Mouse (Mus musculus): ENCODE measurements around the gene Setd2. TPM values are rescaled to one million over a fixed set of nuclear protein-coding genes. Genes with fewer than 3 reads are reported as not detected.

Gene Setd2
- total and polyA plus RNA-seq, 3 experiments = 28.2 to 105 (median 59.2) TPM

- Histone ChIP-seq H3K4me1 (ENCODE audit: control insufficient read depth in 1 of 2, insufficient read depth in 2 of 2, low read length in 2 of 2) (no peaks in the 10 kb centered on the region), H3K4me3 (ENCODE audit: control insufficient read depth in 1 of 2, insufficient read depth in 1 of 2, low read depth in 2 of 2, low read length in 2 of 2) (no peak overlapping the region), H3K27ac (ENCODE audit: control insufficient read depth, low read depth, low read length) (no peak overlapping the region), H3K36me3 (ENCODE audit: control insufficient read depth in 1 of 2, insufficient read depth in 2 of 2, low read length in 2 of 2) (no peaks in the 10 kb centered on the region; a peak in 1 of 4 replicates), H3K79me2 (ENCODE audit: control insufficient read depth, insufficient read depth, low read length, poor library complexity) (no peaks in the 10 kb centered on the region), H3K27me3 (ENCODE audit: control insufficient read depth in 1 of 2, insufficient read depth in 2 of 2, low read length in 2 of 2) (no peaks in the 10 kb centered on the region), H3K9me3 (replicated peaks; ENCODE audit: insufficient read depth, low read length) (no peaks in the 10 kb centered on the region), H3K9ac (ENCODE audit: control insufficient read depth, low read depth, low read length, poor library complexity, severe bottlenecking) (no peak overlapping the region)
- no peak for DNase-seq (ENCODE audit: low read depth, low spot score)
- TF ChIP-seq KAT2A (conservative IDR thresholded peaks at IDR 0.05; ENCODE audit: low read depth, low read length) = no peak
- no peak for TF ChIP-seq RCOR1 (IDR thresholded peaks at IDR 0.05; ENCODE audit: low read depth, low read length)
- TF ChIP-seq MXI1 (IDR thresholded peaks at IDR 0.05; ENCODE audit: low read depth, low read length) = no peak
- no peak for TF ChIP-seq ZC3H11A (IDR thresholded peaks at IDR 0.05; ENCODE audit: low read depth, low read length)
- TF ChIP-seq ELF1 (IDR thresholded peaks at IDR 0.05; ENCODE audit: low read depth, low read length) = no peak
- no peak for TF ChIP-seq TBP (IDR thresholded peaks at IDR 0.05; ENCODE audit: low read depth, low read length)
- no peak for TF ChIP-seq MAFK (IDR thresholded peaks at IDR 0.05; ENCODE audit: borderline replicate concordance, low read depth, low read length)
Measured at GRCm38 (mm10) chr9:110625350-110625908, 93.0 kb downstream of the Setd2 start.

DNA sequence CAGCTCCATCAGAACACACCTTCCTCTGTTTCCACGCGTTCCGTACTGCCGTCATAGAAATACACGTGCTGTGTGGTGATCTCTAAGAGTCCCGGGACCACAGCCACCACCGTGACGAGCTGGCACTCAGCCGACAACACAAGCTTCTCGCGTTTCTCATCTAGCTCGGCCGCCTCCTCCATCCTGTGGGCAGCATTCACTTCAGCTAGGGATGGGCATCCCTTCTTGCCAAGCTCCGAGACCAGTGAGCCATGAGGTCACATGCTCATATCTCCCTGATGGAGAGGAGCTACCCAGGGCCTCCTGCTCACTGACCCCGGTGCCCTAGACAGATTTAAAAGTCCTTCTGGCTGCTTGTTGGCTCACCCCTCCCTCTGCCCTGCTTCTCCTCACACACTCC is 97.8 kb downstream of the Setd2 start:
- Histone ChIP-seq H3K27ac (ENCODE audit: control insufficient read depth, low read depth, low read length) (no peak overlapping the region), H3K4me3 (ENCODE audit: control insufficient read depth in 1 of 2, insufficient read depth in 1 of 2, low read depth in 2 of 2, low read length in 2 of 2) (no peak overlapping the region), H3K9me3 (replicated peaks; ENCODE audit: insufficient read depth, low read length) (no peaks in the 10 kb centered on the region), H3K79me2 (ENCODE audit: control insufficient read depth, insufficient read depth, low read length, poor library complexity) (no peaks in the 10 kb centered on the region), H3K9ac (ENCODE audit: control insufficient read depth, low read depth, low read length, poor library complexity, severe bottlenecking) (no peak overlapping the region), H3K36me3 (ENCODE audit: control insufficient read depth in 1 of 2, insufficient read depth in 2 of 2, low read length in 2 of 2) (no peaks in the 10 kb centered on the region; a peak in 2 of 4 replicates), H3K4me1 (ENCODE audit: control insufficient read depth in 1 of 2, insufficient read depth in 2 of 2, low read length in 2 of 2) (no peaks in the 10 kb centered on the region), H3K27me3 (ENCODE audit: control insufficient read depth in 1 of 2, insufficient read depth in 2 of 2, low read length in 2 of 2) (no peaks in the 10 kb centered on the region)
- DNase-seq (ENCODE audit: low read depth, low spot score) = no peak
- TF ChIP-seq MAX (IDR thresholded peaks at IDR 0.05; ENCODE audit: low read length) (no peak), CHD1 (IDR thresholded peaks at IDR 0.05; ENCODE audit: low read depth, low read length) (no peak), ETS1 (IDR thresholded peaks at IDR 0.05; ENCODE audit: low read depth, low read length) (no peak), MYC (IDR thresholded peaks at IDR 0.05; ENCODE audit: low read depth, low read length) (no peak), GABPA (IDR thresholded peaks at IDR 0.05; ENCODE audit: low read depth, low read length) (no peak), EP300 (IDR thresholded peaks at IDR 0.05; ENCODE audit: low read depth in 1 of 2, low read length in 2 of 2) (no peak), RCOR1 (IDR thresholded peaks at IDR 0.05; ENCODE audit: low read depth, low read length) (no peak), POLR2AphosphoS2 (IDR thresholded peaks at IDR 0.05; ENCODE audit: low read length) (no peak), MAZ (IDR thresholded peaks at IDR 0.05; ENCODE audit: low read depth, low read length) (no peak), TCF12 (IDR thresholded peaks at IDR 0.05; ENCODE audit: low read depth, low read length) (no peak), RAD21 (IDR thresholded peaks at IDR 0.05; ENCODE audit: low read depth, low read length) (no peak), USF2 (IDR thresholded peaks at IDR 0.05; ENCODE audit: borderline replicate concordance in 1 of 2, insufficient read depth in 1 of 2, low read depth in 1 of 2, low read length in 2 of 2) (no peak), TBP (IDR thresholded peaks at IDR 0.05; ENCODE audit: low read depth, low read length) (no peak), CHD2 (IDR thresholded peaks at IDR 0.05; ENCODE audit: low read length) (no peak)

Measured in MEL (cell line).